Mouse (Mus musculus): Measurements from ENCODE around the gene Olfr667.
"Not testable (repeated sequence)": the region's sequence is repeated elsewhere in the genome, so short reads cannot be mapped to it uniquely, and the experiment has no call there.

Gene Olfr667

GRCm38 (mm10) chr7:104921382-104921781, at the start of gene Olfr667:
Gene Olfr667 (minus strand): TSS chr7:104921482.
- CTCF ChIA-PET: no interaction called here

DNA sequence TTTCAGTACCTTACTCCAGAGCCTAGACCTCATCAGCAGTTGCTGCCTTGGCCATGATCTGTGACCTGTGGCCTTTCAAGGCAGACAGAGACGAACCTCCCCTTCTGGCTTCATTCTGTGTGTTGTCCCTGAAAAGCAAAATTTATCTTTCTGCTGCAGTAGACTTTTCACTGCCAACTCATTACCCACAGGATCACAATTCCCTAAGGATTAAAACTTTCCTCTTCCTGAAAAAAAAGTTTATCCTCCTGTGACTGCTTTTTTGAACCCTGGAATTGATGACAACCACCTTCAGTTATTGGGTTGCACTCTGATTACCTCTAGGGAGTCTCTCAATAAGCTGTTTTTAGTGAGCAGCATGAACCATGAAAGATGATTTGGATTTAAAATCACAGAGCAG, 41.2 kb upstream of the Olfr667 start, which contains the start of gene Olfr670:
TSS of gene Olfr670 (minus strand) at position 101 of the 400 bp plus-strand sequence.
- CTCF ChIA-PET: no interaction called here

DNA sequence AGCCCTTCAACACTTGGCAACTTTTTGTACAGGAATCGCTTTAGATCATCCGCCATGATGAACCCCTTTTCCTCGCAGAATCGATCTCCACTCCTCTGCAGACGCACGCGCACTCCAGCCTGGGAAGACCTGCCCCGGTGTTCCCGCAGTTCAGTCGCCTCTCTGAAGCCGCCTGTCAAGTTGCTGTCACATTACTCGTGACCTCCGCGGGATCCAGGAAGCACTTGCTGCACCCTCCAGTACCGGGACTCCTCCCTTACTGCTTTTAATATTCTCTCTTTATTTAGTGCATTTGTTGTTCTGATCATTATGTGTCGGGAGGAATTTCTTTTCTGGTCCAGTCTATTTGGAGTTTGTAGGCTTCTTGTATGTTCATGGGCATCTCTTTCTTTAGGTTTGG, 29.0 kb upstream of the Olfr667 start:
- CTCF ChIA-PET: not testable (repeated sequence)

DNA sequence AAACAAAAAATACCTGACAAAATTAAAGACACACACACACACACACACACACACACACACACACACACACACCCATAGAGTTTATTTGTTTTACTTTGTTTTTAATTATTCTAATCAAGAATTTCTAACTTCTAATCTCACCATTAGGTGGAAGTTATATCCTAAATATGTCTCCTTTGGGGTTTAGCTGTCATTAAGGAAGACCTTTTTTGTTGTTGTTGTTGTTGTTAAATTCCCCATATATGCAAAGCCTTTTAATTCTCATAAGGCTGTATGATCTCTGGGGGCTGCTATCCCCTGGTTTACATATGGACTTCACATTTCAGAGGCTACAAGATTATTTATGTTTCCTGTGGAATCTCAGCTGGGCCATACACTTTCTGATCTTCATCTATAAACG, 12.7 kb upstream of the Olfr667 start, which contains the start of gene Olfr669:
TSS of gene Olfr669 (plus strand) at position 301 of the 400 bp plus-strand sequence.
- CTCF ChIA-PET: no interaction called here

DNA sequence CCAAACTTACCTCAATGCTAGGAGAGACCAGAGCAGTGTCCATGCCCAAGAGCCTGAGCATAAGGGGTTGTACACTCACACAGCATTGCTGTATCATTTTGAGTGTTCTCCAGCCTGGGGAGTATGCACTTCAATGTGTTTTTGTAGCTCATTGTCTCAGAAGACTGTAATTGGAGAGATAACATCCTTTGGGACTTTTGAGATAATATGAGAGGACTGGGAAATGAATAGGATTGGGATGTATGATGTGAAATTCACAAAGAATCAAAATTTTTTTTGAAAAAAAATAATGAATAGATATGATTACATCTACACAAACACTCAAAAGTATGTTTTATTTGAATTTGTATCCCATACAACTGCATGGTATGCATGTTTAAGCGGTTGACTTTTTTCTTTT, 6.7 kb upstream of the Olfr667 start, which contains the start of gene Olfr668:
TSS of gene Olfr668 (minus strand) at position 101 of the 400 bp plus-strand sequence.
- CTCF ChIA-PET: no interaction called here

DNA sequence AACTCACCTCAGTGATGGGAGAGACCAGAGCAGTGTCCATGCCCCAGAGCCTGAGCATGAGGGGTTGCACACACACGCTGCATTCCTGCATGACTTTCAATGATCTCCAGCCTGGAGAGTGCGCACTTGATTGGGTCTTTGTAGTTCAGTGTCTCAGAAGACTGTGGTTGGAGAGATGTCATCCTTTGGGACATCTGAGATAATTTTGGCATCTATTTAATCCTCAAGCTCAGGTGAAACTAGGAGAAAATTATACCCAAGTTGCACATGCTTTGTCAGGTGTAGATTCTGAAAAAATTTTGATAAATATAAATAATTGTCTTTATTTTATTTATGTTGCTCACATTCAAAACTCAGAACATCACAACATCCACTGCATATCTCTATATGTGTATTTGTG, 25.4 kb downstream of the Olfr667 start, which contains the start of gene Olfr666:
TSS of gene Olfr666 (minus strand) at position 101 of the 400 bp plus-strand sequence.
- CTCF ChIA-PET: no interaction called here

GRCm38 (mm10) chr7:104877731-104878130, 43.6 kb downstream of the Olfr667 start, which contains the start of gene Olfr665:
Gene Olfr665 (plus strand): TSS chr7:104878031.
- CTCF ChIA-PET: no interaction called here
